Mouse (Mus musculus) hindbrain, embryonic 13.5 days (tissue): ENCODE results near the gene Gps2. TPM values are rescaled to one million over a fixed set of nuclear protein-coding genes. Genes with fewer than 3 reads are reported as not detected.

ENCODE experiments used
- ATAC-seq: fragments of 200-750 bp; cut with Nextera tagmentation; 2 replicates; pipeline ENCODE4 v1.8.0; 2017; ENCODE audit warnings: moderate TSS enrichment; ENCODE audit not compliant: low FRiP score
- H3K27ac ChIP-seq: fragments of 300-500 bp; sonication (generic); 2 replicates; pipeline ENCODE4 v1.5.1; 2015; ENCODE audit warnings: inconsistent platforms, mild to moderate bottlenecking, moderate library complexity
- H3K27me3 ChIP-seq: fragments of 300-500 bp; sonication (generic); 2 replicates; pipeline ENCODE4 v1.6.1; 2015; ENCODE audit warnings: mild to moderate bottlenecking, inconsistent platforms
- H3K36me3 ChIP-seq: fragments of 300-500 bp; sonication (generic); 2 replicates; pipeline ENCODE4 v1.6.1; 2015; ENCODE audit warnings: mild to moderate bottlenecking, inconsistent platforms
- H3K4me1 ChIP-seq: fragments of 300-500 bp; sonication (generic); replicated peaks from 2 replicates; pipeline ENCODE4 v1.6.1; 2015; ENCODE audit warnings: inconsistent platforms
- H3K4me2 ChIP-seq: fragments of 300-500 bp; sonication (generic); 2 replicates; pipeline ENCODE4 v1.6.1; 2015; ENCODE audit warnings: inconsistent platforms, mild to moderate bottlenecking, moderate library complexity
- H3K4me3 ChIP-seq: fragments of 300-500 bp; sonication (generic); 2 replicates; pipeline ENCODE4 v1.5.1; 2015; ENCODE audit warnings: mild to moderate bottlenecking, inconsistent platforms
- H3K9ac ChIP-seq: fragments of 300-500 bp; sonication (generic); 2 replicates; pipeline ENCODE4 v1.6.1; 2015; ENCODE audit warnings: mild to moderate bottlenecking, inconsistent platforms
- H3K9me3 ChIP-seq: fragments of 300-500 bp; sonication (generic); 2 replicates; pipeline ENCODE4 v1.6.1; 2016; ENCODE audit warnings: inconsistent platforms
- WGBS: fragments of 180-500 bp; shearing (Covaris S2); methylation state at CpG from one replicate; pipeline ENCODE4 v1.1.7; 2015; 5-methylcytosine and 5-hydroxymethylcytosine counted together
- polyA plus RNA-seq: library from polyadenylated mRNA; unstranded; fragments of >200 nt; fragmentation: Nextera tagmentation; extraction: Ambion mirVana; gene quantifications from 2 replicates; pipeline ENCODE4 v1.2.1, GENCODE M21; 2015

Gps2 gene
- polyA plus RNA-seq, 1 experiment from 2014 or later, result 72.4 TPM

GRCm38 (mm10) chr11:69878952-69879351 lies 34.7 kb upstream of the Gps2 start:
- Histone ChIP-seq H3K9me3 (no peaks in the 10 kb centered on the region), H3K27ac (no peak overlapping the region), H3K4me1 (peaks cover 36% of the 10 kb centered on the region), H3K4me2 (0 out of 2 replicates have a peak overlapping the region, but pooled peaks have one; percentile 73), H3K9ac (no peak overlapping the region), H3K27me3 (peaks cover 36% of the 10 kb centered on the region), H3K4me3 (no peak overlapping the region), H3K36me3 (no peaks in the 10 kb centered on the region)
- ATAC-seq, result no peak
- WGBS, result 89% methylated on average over 6 of the region's 6 CpGs

DNA sequence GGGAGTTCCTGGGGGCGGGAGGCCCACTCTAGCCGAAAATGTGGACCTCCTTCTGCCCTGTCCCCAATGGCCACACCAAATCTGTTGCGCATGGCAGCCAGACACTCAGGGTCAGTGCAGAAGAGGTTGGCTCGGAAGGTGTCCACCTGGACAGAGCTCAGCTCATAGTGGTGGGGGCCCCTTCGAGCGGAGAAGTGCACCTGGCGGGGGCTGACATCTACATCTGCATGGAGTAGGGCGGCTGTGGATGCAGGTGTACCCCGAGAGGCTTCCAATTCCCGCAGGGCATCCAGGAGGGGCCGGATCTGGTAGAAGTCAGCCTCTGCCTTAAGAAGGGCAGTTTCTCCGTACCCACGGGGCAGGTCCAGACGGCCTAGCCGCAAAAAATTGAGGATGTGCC lies 34.0 kb upstream of the Gps2 start:
- Histone ChIP-seq H3K27ac (no peak overlapping the region), H3K9ac (peak overlapping the region; percentile 58), H3K4me2 (peak overlapping the region; percentile 73), H3K4me3 (peak overlapping the region; percentile 40), H3K36me3 (no peaks in the 10 kb centered on the region), H3K4me1 (peaks cover 36% of the 10 kb centered on the region), H3K27me3 (peaks cover 38% of the 10 kb centered on the region), H3K9me3 (no peaks in the 10 kb centered on the region)
- ATAC-seq, result no peak
- 60% methylated on average over 15 of the region's 15 CpGs for WGBS

DNA sequence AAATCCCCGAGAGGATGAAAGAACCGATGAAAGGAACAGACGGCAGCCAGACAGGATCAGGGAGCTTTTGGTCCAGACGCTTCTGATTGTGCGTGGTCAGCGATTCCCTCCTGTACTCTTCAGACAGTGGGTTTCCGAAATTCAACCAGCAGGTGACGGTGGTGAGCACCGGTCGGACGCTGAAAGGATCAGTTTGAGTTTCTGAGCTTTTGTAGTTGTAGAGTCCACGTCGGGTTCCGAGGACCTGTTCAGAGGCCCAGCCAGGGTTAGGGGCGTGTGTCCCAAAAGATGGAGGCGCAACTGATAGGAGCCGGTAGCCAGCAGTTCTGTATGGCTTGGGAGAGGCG lies 33.2 kb upstream of the Gps2 start:
- Histone ChIP-seq H3K4me3 (peak overlapping the region; percentile 40), H3K4me2 (peak overlapping the region; percentile 73), H3K27ac (peak overlapping the region; percentile 58), H3K4me1 (peaks cover 36% of the 10 kb centered on the region), H3K27me3 (peaks cover 40% of the 10 kb centered on the region), H3K9ac (peak overlapping the region; percentile 71), H3K9me3 (no peaks in the 10 kb centered on the region), H3K36me3 (no peaks in the 10 kb centered on the region)
- WGBS, result under 1% methylated on average over 18 of the region's 18 CpGs
- no peak; the same call in 1 of the 2 replicates for ATAC-seq

- ATAC-seq, result peak; percentile 82
- peaks cover 36% of the 10 kb centered on the region for H3K4me1 ChIP-seq
- H3K9ac ChIP-seq, result peak within 1 kb of the TSS; percentile 71
- H3K4me2 ChIP-seq, result peak within 1 kb of the TSS; percentile 73
- WGBS, result under 1% methylated on average over 41 of the region's 46 CpGs
- peak within 1 kb of the TSS; percentile 40 for H3K4me3 ChIP-seq
- H3K27ac ChIP-seq, result peak within 1 kb of the TSS; percentile 58
- H3K9me3 ChIP-seq, result no peaks in the 10 kb centered on the region
- no peaks in the 10 kb centered on the region for H3K36me3 ChIP-seq
- H3K27me3 ChIP-seq, result peaks cover 42% of the 10 kb centered on the region
Measured at GRCm38 (mm10) chr11:69880853-69881603, 32.7 kb upstream of the Gps2 start, which contains the start of gene Kctd11. TSS of gene Kctd11 (minus strand) at chr11:69881406.

DNA sequence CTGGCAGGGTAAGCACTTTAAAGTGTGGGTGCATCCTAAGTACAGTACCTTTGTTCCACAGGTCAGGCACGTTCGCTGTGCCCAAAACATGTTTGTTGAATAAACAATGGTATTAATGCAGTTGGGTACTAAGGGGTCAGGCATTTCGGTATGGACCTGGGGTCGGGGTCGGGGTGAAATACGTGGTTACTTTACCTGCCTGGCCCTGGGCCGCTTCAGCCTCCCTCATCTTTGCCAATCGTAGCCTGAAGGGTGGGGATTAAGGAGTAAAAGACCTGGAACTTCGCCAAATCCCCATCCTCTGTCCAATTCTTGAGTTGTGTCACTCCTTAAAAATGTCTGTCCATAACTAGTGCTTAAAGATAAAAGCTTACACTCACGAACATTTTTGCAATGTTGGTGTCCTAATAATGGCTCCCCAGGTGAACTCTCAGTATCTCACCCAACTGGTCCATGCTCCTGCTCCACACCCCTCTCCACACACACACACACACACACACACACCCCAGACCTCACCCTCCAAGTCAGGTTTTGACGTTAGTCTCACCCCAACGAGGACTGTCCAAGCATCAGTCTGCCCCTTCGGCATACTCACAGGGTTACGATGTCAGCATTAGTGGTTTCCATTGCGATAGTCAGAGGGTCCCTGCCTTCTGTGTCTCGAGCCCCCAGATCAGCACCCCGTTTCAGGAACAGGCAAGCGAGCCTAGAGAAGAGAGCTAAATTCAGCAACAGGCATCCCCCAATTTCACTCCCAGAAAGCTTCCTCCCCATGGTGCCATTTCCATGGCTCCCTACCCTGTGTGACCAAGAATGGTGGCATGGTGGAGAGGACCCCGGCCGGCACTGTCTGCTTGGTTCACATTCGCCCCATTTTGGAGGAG lies 31.7 kb upstream of the Gps2 start:
- Histone ChIP-seq H3K27ac (no peak overlapping the region), H3K4me1 (peaks cover 34% of the 10 kb centered on the region), H3K36me3 (no peaks in the 10 kb centered on the region), H3K4me3 (peak overlapping the region; percentile 40), H3K4me2 (peak overlapping the region; percentile 73), H3K27me3 (peaks cover 42% of the 10 kb centered on the region), H3K9ac (0 out of 2 replicates have a peak overlapping the region, but pooled peaks have one; percentile 71), H3K9me3 (no peaks in the 10 kb centered on the region)
- 64% methylated on average over 21 of the region's 21 CpGs for WGBS
- ATAC-seq, result no peak

- Histone ChIP-seq H3K9ac (no peak overlapping the region), H3K4me2 (no peak overlapping the region), H3K27me3 (peaks cover 42% of the 10 kb centered on the region), H3K4me3 (no peak overlapping the region), H3K36me3 (no peaks in the 10 kb centered on the region), H3K9me3 (no peaks in the 10 kb centered on the region), H3K4me1 (peaks cover 32% of the 10 kb centered on the region), H3K27ac (no peak overlapping the region)
- no peak for ATAC-seq
- 62% methylated on average over 4 of the region's 4 CpGs for WGBS
Measured at GRCm38 (mm10) chr11:69883066-69883465, 30.6 kb upstream of the Gps2 start.

GRCm38 (mm10) chr11:69883527-69884151 lies 30.0 kb upstream of the Gps2 start:
- WGBS, result 91% methylated on average over 8 of the region's 8 CpGs

DNA sequence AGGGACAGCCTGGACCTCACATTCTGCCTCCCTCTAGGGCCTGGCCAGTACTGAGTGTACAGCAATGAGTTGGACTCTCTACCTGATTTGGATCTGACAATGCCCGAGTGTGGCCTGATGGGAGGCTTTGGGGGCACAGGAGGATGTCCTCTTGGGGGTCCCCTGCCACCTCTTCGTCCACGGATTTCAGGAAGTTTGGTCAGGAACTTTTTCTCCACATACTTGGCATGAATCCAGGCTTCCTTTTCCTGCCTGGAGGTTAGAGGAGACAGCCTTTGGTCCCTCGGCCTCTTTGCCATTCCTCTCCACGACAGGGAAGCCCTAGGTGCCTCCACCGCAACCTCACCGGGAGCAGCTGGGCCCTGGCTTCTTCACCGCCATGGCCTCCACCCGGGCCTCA lies 29.4 kb upstream of the Gps2 start:
- Histone ChIP-seq H3K9me3 (no peaks in the 10 kb centered on the region), H3K27me3 (peaks cover 38% of the 10 kb centered on the region), H3K9ac (no peak overlapping the region), H3K4me2 (no peak overlapping the region), H3K4me1 (peaks cover 22% of the 10 kb centered on the region), H3K27ac (no peak overlapping the region), H3K36me3 (no peaks in the 10 kb centered on the region), H3K4me3 (no peak overlapping the region)
- 84% methylated on average over 9 of the region's 9 CpGs for WGBS
- no peak for ATAC-seq

More at GRCm38 (mm10) chr11:69883527-69884151, 30.0 kb upstream of the Gps2 start:
- Histone ChIP-seq H3K4me3 (no peak overlapping the region), H3K9ac (no peak overlapping the region), H3K27me3 (peaks cover 42% of the 10 kb centered on the region), H3K36me3 (no peaks in the 10 kb centered on the region), H3K27ac (no peak overlapping the region), H3K4me2 (no peak overlapping the region), H3K4me1 (peaks cover 27% of the 10 kb centered on the region), H3K9me3 (no peaks in the 10 kb centered on the region)
- no peak for ATAC-seq

GRCm38 (mm10) chr11:69884663-69885062 lies 29.0 kb upstream of the Gps2 start:
- no peak for ATAC-seq
- Histone ChIP-seq H3K9me3 (no peaks in the 10 kb centered on the region), H3K4me3 (no peak overlapping the region), H3K36me3 (no peaks in the 10 kb centered on the region), H3K27ac (no peak overlapping the region), H3K4me2 (no peak overlapping the region), H3K9ac (no peak overlapping the region), H3K4me1 (peaks cover 18% of the 10 kb centered on the region), H3K27me3 (peaks cover 34% of the 10 kb centered on the region)
- 86% methylated on average over 8 of the region's 8 CpGs for WGBS

- H3K4me2 ChIP-seq, result no peak overlapping the region
- H3K36me3 ChIP-seq, result no peaks in the 10 kb centered on the region
- H3K4me3 ChIP-seq, result no peak overlapping the region
- H3K9me3 ChIP-seq, result no peaks in the 10 kb centered on the region
- 77% methylated on average over 8 of the region's 8 CpGs for WGBS
- H3K27me3 ChIP-seq, result peaks cover 16% of the 10 kb centered on the region
- no peaks in the 10 kb centered on the region; the same call in 1 of the 2 replicates for H3K4me1 ChIP-seq
- no peak overlapping the region for H3K9ac ChIP-seq
- no peak for ATAC-seq
- H3K27ac ChIP-seq, result no peak overlapping the region
Measured at GRCm38 (mm10) chr11:69886907-69887635, 26.6 kb upstream of the Gps2 start.

DNA sequence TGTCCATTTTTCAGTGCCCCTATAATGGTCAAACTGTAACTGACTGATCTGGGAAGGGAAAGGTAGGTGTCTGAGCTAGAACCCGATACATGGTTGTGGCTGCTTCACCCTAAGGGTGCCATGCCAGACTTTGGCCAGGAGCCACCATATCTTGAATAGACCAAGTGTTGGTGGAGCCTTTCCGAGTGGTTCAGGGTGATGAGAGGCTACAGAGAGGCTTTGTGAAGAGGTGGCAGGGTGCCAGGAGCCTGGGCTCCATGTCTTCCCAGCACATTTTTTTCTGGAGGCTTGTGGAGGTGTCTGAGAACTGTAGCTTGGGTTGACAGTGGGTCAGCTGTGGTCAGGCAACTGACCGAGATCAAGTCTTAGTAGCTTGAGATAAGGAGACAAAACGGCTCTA lies 22.2 kb upstream of the Gps2 start:
- no peak overlapping the region for H3K9ac ChIP-seq
- 71% methylated on average over 4 of the region's 4 CpGs for WGBS
- H3K4me3 ChIP-seq, result no peak overlapping the region
- H3K36me3 ChIP-seq, result no peaks in the 10 kb centered on the region
- no peak for ATAC-seq
- no peaks in the 10 kb centered on the region; the same call in 1 of the 2 replicates for H3K4me1 ChIP-seq
- no peaks in the 10 kb centered on the region for H3K9me3 ChIP-seq
- H3K4me2 ChIP-seq, result no peak overlapping the region
- no peak overlapping the region for H3K27ac ChIP-seq
- H3K27me3 ChIP-seq, result 0 out of 2 replicates have a peak, but pooled peaks cover 3% of the 10 kb centered on the region
